Mouse (Mus musculus) heart, postnatal 36 days (tissue): ENCODE measurements around the gene Kif13a. TPM values are rescaled to one million over a fixed set of nuclear protein-coding genes. Genes with fewer than 3 reads are reported as not detected.

Source experiments
- DNase-seq, 2 experiments: peaks; one replicate each; pipeline ENCODE4 v3.0.0; 2021 to 2022
- intact Hi-C: fragments of 180-260 bp; cut with DNase I; formaldehyde crosslinking; loops from one replicate; pipeline ENCODE4 v1.15.1; 2025
- total RNA-seq, 2 experiments: library from RNA; stranded (reverse); gene quantifications; 2 replicates each; pipeline ENCODE4 v1.2.3; 2021

Kif13a gene
- total RNA-seq, 2 experiments from 2014 or later: 109 to 112 TPM

GRCm38 (mm10) chr13:46928404-46928803 is 1.3 kb downstream of the Kif13a start:
- intact Hi-C loops: loop anchor here (10.0 kb wide), 1 partner anchor 194 kb away; no protein-coding TSS in a partner anchor
- no peak for DNase-seq

GRCm38 (mm10) chr13:46925671-46926070 is 4.0 kb downstream of the Kif13a start:
- no peak for DNase-seq
- intact Hi-C loops: loop anchor here (10.0 kb wide), 1 partner anchor 191 kb away; no protein-coding TSS in a partner anchor

GRCm38 (mm10) chr13:46921559-46921958 is 8.1 kb downstream of the Kif13a start:
- DNase-seq: no peak
- intact Hi-C loops: loop anchor here (10.0 kb wide), 1 partner anchor 187 kb away; no protein-coding TSS in a partner anchor

GRCm38 (mm10) chr13:46919797-46920196 is 9.9 kb downstream of the Kif13a start:
- intact Hi-C loops: loop anchor here (10.0 kb wide), 1 partner anchor 185 kb away; no protein-coding TSS in a partner anchor
- DNase-seq: no peak

GRCm38 (mm10) chr13:46918509-46918908 is 11.2 kb downstream of the Kif13a start:
- intact Hi-C loops: no loop called here
- DNase-seq: no peak

GRCm38 (mm10) chr13:46911960-46912359 is 17.7 kb downstream of the Kif13a start:
- no peak for DNase-seq
- intact Hi-C loops: no loop called here

- DNase-seq: no peak
- intact Hi-C loops: no loop called here
Measured at GRCm38 (mm10) chr13:46911018-46911419, 18.6 kb downstream of the Kif13a start.

GRCm38 (mm10) chr13:46909946-46910345 is 19.7 kb downstream of the Kif13a start:
- DNase-seq: no peak
- intact Hi-C loops: no loop called here

GRCm38 (mm10) chr13:46909005-46909565 is 20.6 kb downstream of the Kif13a start:
- no peak for DNase-seq
- intact Hi-C loops: no loop called here

- DNase-seq: no peak
- intact Hi-C loops: no loop called here
Measured at GRCm38 (mm10) chr13:46908387-46908786, 21.3 kb downstream of the Kif13a start.

- DNase-seq: no peak
- intact Hi-C loops: no loop called here
Measured at GRCm38 (mm10) chr13:46907861-46908260, 21.8 kb downstream of the Kif13a start.

GRCm38 (mm10) chr13:46907115-46907514 is 22.6 kb downstream of the Kif13a start:
- intact Hi-C loops: no loop called here
- DNase-seq: no peak

GRCm38 (mm10) chr13:46905971-46906370 is 23.7 kb downstream of the Kif13a start:
- intact Hi-C loops: no loop called here

GRCm38 (mm10) chr13:46904982-46905621 is 24.6 kb downstream of the Kif13a start:
- intact Hi-C loops: no loop called here
- no peak for DNase-seq

More at GRCm38 (mm10) chr13:46905971-46906370, 23.7 kb downstream of the Kif13a start:
- DNase-seq: no peak

GRCm38 (mm10) chr13:46902568-46903255 is 27.0 kb downstream of the Kif13a start:
- no peak for DNase-seq
- intact Hi-C loops: no loop called here

GRCm38 (mm10) chr13:46900870-46901555 is 28.7 kb downstream of the Kif13a start:
- DNase-seq: no peak
- intact Hi-C loops: no loop called here

GRCm38 (mm10) chr13:46898837-46899236 is 30.8 kb downstream of the Kif13a start:
- intact Hi-C loops: no loop called here
- DNase-seq: no peak

- DNase-seq: no peak
Measured at GRCm38 (mm10) chr13:46898411-46898810, 31.3 kb downstream of the Kif13a start.

GRCm38 (mm10) chr13:46892380-46892779 is 37.3 kb downstream of the Kif13a start:
- intact Hi-C loops: no loop called here
- no peak for DNase-seq

More at GRCm38 (mm10) chr13:46898411-46898810, 31.3 kb downstream of the Kif13a start:
- intact Hi-C loops: no loop called here

GRCm38 (mm10) chr13:46888150-46888683 is 41.5 kb downstream of the Kif13a start:
- no peak for DNase-seq
- intact Hi-C loops: no loop called here
